Mouse (Mus musculus) adrenal gland, postnatal 0 days (tissue): Measurements from ENCODE around the gene Gm28551. TPM values are rescaled to one million over a fixed set of nuclear protein-coding genes. Genes with fewer than 3 reads are reported as not detected.

Experiments
- polyA plus RNA-seq: library from polyadenylated mRNA; unstranded; fragments of >200 nt; fragmentation: Nextera tagmentation; extraction: Ambion mirVana; gene quantifications from 2 replicates; pipeline ENCODE4 v1.2.1, GENCODE M21; 2015

Gene Gm28551
- 0.49 and 0.58 TPM in 2 replicates for polyA plus RNA-seq

DNA sequence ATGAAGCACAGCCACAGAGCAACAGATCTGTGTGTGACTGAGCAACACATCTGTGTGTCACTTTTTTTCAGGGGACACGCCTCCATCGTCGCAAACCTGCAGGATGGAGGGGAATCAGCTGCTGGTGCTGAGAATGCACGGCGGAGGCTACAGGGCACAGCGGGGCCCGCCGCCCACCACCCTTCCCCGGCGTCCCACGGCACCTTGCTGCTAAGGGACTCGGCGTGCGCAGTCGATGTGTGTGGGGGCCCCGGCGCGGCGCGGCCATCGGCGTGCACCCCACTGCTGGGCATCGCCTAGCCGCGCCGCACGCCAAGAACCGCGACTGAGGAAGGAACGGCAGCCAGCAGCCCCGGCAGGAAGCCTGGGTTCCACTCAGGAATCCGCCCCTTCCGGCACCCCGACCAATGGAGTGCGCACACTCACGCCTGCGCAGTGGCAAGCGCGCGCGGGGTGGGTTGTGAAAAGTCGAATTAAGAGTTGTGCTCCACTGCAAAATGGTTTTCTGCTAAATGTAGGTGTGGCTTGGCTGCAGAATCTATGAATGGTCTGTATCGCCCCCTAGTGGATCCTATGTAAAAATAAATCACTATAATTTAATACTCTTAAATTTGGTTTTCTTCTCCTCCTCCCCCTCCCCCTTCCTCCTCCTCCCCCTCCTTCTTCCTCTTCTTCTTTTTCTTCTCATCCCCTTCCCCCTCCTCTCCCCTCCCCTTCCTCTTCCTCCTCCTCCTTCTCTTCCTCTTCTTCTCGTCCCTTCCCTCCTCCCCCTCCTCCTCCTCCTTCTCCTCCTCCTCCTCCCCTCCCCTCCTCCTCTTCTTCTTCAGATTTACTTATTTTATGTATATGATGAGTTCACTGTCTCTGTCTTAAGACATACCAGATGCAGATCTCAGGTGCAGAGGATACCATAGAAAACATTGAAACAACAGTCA, at the start of gene Gm28551, which contains the start of the genes Asdurf and Asnsd1:
Gene Gm28551, minus strand, starts transcription at position 341 of the 935 bp plus-strand sequence.
Gene Asdurf, minus strand, starts transcription at position 293 of the 935 bp plus-strand sequence.
Gene Asnsd1, minus strand, starts transcription at position 426 of the 935 bp plus-strand sequence.

DNA sequence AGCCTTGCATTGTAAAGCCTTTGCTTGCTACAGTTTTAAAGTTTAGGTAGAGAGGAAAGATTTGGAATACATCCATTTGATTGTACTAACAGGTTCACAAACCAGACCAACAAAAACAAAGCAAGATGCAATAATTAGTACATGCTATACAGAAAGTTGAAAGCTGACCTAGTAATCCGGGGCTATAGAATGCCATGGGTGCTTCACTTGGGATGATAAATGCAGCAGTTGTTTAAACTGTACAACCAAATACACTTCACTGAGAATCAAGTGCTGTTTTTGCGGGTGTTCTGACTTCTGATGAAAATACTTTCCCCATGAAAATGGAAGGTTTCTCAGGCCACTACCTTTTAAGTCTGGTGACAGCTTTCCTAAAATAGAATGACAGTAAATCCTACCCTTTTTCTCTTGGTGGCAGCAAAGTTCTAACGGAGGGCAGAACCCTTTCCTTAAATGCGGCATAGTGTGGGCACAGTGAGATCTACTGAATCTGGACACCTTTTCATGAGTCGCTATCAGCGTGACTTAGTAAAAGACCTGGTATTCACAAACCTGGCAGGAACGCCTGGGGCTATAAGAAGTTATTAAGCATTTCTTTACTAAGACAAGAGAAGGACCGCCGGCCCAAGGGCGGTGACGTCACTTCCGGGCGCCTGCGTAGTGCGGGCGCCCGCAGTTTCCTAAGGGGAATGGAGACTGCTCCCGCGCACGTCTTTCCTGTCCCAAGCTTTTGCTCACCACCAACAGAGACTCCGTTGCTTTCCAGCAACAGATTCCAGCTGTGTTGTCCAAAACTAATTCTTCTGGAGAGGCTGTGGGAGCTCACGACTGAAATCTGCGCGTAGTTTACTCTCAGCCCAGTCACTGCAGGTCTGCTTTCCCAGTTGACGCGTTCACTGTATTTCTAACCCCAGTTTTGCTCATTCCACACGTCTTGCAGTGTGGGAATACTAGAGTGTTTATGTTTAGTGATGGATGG, 39.2 kb downstream of the Gm28551 start, which contains the start of gene Osgepl1:
Gene Osgepl1, plus strand, starts transcription at position 636 of the 979 bp plus-strand sequence.

DNA sequence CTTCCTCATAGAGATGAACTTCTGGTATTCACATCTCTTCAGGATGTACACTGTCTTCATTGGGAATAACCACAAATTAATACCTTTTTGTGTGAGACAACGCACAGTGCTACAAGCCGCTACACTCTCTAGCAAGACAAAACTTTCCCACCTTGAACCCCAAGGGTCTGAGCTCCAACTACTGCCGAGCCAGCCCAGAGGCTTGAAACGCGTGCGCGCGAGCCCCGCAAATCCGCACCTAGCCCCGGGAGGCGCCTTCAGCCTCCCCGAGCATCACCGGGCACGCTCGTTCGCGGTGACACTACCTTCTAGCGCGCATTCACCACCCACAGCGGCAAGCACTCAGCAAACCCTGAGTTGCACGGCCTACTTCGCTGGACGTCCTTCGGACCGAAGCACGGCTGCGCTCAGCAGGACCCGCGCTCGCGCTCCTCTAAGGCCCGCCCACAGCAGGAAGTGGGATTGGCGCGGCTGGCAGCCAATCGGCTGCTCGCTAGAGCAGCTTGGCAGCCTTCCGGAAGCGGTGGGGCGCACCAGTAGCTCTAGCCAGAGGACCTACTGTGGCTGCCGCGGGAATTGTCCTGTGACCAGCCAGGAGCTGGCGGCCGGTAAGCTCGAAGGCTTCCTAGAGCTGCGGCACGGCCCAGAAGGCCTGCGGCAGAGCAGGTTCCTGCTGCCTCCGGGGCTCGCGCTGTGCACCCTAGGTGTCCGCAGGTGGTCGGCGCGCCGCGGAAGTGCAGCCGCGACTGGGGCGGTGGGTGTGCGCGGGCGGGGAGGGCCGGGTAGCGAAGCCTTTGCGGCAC, 55.7 kb downstream of the Gm28551 start, which contains the start of the genes Pms1, Ormdl1 and Gm28778:
Gene Pms1, minus strand, starts transcription at position 438 of the 803 bp plus-strand sequence.
Gene Ormdl1, plus strand, starts transcription at position 515 of the 803 bp plus-strand sequence.
Gene Gm28778, plus strand, starts transcription at position 531 of the 803 bp plus-strand sequence.

Other genes with a start within 250 kb of the Gm28551 start
- gene 1700019A02Rik, start 165.0 kb downstream of the Gm28551 start, polyA plus RNA-seq: not detected in 2 replicates
- 7.9 and 9.1 TPM in 2 replicates for gene Pms1, start 55.6 kb downstream of the Gm28551 start, polyA plus RNA-seq
- gene Ormdl1, start 55.6 kb downstream of the Gm28551 start, polyA plus RNA-seq: 51.7 and 55.7 TPM in 2 replicates
- gene Gm28778, start 55.6 kb downstream of the Gm28551 start, polyA plus RNA-seq: 0.36 TPM in 1 of 2 replicates, not detected in the other
- gene Osgepl1, start 39.0 kb downstream of the Gm28551 start, polyA plus RNA-seq: 58.3 and 59.3 TPM in 2 replicates
- gene Asdurf, start within 50 bp of the Gm28551 start, polyA plus RNA-seq: 6.7 and 7.1 TPM in 2 replicates
- 61.3 and 61.9 TPM in 2 replicates for gene Asnsd1, start 85 bp upstream of the Gm28551 start, polyA plus RNA-seq